Mouse (Mus musculus) gonadal fat pad, adult 2 months (tissue): ENCODE results near the gene N4bp1. TPM values are rescaled to one million over a fixed set of nuclear protein-coding genes. Genes with fewer than 3 reads are reported as not detected.

ENCODE experiments used
- DNase-seq: peaks from one replicate; pipeline ENCODE4 v3.0.0-alpha.2; 2012; ENCODE audit warnings: low read depth
- polyA plus RNA-seq: library from polyadenylated mRNA; depleted of rRNA; stranded (reverse); fragments of >200 nt; gene quantifications from 2 replicates; pipeline ENCODE4 v1.2.3, GENCODE M21; 2012

The N4bp1 gene
- polyA plus RNA-seq, 1 experiment = 8.7 TPM

DNA sequence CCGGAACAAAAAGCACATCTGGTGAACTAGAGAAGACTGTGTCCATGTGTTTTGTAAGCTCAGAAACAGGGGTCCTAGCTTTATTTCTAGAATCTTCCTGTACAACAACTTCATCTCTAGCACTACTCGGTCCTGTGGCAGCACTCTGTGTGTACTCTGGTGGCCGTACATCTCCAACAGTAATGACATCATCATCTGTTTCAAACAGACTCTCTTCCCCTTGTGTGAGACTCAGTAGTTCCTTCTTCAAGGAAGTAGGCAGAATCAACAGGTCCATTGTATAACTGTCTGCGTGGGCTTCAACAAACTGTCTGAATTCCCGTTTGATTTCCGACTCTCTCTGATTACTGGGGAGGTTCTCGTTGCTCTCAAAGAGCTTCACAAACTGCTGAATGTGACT is 23.5 kb downstream of the N4bp1 start:
- DNase-seq = no peak

DNA sequence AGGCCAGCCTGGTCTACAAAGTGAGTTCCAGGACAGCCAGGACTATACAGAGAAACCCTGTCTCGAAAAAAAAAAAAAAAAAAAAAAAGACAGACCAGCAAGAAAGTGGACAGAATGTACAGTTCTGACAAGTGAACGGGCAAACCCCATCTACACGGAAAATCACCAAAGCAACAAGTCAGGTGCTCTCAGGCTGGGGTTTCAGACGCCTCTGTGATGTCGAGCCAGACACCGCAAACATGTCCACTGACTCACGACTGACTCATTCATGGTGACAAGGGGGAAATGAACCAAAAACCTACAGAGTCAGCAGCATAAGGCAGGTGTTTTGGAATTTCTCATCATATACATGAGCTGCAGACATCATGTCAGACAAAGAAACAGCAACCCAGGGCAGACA is 28.8 kb downstream of the N4bp1 start:
- no peak for DNase-seq

DNA sequence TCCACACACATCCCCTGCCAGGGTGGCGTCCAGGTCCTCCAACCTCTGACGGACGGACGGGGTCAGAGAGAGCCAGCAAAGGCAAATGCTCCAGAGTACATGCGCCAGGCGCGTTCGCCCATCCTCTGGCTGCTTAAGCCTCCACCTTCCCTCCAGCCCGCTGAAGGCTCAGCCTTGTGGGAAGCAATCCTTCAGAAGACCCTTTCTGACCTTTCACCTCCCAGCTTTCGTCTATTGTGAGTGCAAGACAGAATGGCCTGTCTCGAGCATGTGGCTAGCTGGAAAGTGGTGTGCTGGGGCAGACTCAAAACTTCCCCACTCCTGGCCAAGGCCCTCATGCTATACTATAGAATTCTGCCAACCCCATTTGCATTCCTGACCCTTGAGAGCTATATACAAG is 30.4 kb downstream of the N4bp1 start:
- DNase-seq = no peak

DNA sequence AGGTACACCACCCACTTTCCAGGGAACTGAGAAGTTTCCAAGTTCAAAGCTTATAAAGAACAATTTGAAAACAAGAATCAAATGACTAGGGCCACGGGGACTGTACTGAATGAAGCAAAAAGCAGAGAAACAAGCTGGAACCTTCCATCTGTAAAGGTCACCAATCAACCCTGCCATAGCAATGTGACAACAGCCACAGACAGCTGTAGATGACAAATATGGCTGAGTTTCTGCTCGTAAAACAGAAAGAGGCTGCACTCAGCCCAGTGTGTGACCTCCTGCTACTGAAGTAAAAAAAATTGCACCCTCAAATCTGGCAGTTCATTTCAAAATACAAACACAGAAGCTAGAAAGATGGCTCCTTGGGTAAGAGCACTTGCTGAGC is 31.1 kb downstream of the N4bp1 start:
- no peak for DNase-seq

DNA sequence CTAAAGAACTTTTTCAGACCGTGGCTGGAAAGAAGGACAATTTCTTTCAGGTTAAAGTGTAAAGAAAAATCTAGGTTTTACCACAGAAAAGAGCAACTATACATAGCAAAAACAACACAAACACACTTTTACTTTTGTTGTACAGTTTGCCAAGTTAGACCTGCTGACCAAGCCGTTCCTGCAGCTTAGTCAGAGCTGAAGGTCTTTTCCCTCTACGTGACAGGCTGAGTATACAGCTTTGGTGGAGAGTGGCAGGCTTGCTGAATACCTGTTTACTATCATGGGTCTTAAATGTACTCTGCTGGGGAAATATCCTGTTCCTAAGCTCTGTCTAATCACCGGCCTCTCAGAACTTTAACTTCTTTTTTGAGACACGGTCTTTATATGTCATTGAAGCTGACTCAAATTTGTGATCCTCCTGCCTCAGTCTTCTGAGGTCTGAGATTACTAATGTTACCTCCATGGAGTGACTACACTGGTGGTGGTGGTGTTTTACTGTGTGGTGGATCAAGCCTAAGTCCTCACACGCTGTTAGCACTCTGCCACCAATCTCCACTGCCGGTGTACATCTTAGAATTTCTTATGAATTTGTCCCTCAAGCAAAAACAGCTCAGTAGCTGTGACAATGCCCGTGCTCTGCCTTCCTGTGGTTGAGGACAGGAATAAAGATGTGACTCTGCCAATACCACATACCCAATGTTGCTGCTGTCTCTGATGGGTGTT is 31.6 kb downstream of the N4bp1 start:
- no peak for DNase-seq

DNA sequence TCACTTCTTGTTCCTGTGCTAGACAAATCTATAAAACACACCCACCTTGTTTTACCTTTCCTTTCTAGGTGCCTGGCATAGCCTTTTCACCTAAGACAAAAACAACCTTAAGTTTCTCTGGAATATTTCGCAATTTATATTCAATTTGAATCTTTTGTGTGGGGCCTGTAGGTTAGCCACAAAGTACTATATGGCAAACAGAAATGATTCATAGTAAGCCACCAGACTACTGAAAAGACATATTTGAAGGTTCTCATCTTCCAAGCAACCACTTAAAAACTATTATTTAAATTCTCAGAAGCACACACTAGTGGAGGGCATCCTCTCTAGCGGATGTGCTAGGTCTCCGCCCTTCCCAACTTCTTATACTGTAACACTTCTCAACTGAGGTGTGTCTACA is 32.6 kb downstream of the N4bp1 start:
- no peak for DNase-seq

DNA sequence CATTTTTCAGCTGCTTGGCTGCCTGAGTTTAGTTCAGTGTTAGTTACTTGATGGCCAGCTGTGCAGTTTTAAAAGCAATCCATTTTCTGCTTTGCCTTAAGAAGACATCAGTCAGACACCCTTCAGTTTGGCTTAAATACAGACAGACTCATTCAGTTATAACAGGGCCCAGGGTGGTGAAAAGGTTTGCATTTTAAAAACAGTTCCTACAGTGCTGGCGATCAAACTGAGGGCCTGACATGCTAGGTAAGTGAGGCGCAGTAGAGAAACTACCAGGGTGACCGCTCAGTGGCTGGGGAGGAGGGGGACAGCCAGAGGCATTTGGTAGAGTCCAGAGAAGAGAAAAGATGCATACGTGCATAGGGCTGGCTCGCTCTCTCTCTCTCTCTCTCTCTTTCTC is 36.2 kb downstream of the N4bp1 start:
- no peak for DNase-seq

DNA sequence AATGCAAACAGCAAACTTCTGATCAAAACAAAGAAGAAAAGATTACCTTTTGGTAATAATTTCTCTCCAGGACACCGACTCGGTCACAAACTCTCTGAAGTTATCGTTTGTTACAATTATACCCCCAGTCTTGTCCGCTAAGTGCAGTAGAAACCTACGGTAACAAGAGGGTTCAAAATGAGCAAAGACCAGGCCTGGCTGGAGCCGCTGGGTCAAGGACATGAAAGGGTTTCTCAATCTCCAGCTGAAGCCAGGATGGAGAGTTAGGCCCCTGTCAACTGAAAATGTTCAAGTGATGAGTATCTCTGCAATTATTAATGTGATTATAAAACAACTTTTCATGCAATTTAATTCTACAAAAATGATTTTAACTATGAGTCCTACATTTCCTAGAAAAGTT is 36.7 kb downstream of the N4bp1 start:
- no peak for DNase-seq

DNA sequence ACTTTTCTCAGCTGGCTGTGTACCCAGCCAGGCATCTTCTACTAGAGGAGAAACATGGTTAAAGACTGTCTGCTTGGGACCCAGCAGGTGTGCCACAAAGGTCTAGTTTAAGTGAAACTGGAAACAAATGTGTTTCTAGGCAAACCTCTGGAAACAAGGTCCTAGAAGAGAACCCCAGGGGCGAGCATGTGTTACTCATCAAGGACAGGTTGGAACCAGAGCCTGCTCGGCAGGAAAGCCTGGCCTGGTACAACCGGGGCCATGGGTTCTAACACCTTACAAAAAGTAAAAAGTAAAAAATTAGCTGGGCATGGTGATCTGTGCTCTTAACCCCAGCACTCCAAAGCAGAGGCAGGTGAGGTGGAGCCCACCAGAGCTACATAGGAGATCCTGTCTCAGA is 38.0 kb downstream of the N4bp1 start:
- no peak for DNase-seq

DNA sequence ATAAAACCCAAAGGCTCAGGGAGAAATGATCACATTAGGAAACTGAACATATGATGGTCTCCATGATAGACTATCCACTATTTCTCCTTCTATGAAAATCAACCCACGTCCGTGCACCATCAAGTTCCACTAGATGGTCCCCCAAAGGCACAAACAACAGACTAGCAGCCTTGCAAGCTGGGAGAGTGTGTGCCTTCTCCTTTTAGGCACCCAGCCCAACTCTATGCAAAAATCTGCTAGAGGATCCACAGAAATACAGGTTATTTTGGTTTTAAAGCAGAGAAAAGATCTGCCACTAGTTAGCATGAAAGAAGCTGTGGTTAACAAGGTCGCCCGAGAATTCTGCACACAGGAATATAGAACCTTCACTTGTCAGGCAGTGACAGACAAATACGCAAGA is 39.2 kb downstream of the N4bp1 start:
- DNase-seq = no peak

DNA sequence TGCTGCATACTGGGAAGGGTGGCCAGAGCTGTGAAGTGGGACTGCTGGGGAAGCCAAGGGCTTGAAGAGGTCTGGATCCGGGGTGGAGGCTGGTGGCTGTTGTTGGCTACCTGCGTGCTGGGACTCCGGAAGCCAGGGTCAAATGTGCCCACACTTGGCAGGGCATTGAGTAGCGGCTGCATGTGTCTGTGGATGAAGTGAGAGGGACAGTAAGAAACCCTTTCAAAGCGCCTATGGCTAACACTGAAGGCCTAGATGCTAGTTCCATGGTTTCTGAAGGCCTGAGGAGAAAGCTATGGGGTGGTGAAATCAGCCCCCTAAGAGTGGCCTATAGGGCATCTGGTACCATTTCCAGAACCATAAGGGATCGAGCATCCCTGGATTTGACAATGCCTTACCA is 40.2 kb downstream of the N4bp1 start:
- DNase-seq = no peak

DNA sequence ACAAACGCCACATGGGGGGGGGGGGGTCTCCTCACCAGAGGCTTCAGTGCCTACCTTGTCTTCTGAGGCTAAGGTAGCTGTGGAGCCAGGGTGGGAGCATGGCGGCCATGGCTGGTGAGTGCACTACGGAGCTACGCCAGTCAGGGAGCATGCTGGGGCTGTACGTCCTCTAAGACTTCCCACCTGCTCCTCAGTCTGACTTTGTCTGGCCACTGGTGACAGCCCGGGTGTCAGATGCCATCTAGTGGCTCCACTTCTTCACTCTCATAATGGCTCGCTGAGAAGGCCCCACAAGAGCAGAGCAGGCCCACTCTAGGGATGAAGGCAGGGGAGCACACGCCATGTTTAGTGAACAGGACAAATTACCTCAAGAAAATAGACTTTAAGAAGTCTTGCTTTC is 41.2 kb downstream of the N4bp1 start:
- DNase-seq = no peak

DNA sequence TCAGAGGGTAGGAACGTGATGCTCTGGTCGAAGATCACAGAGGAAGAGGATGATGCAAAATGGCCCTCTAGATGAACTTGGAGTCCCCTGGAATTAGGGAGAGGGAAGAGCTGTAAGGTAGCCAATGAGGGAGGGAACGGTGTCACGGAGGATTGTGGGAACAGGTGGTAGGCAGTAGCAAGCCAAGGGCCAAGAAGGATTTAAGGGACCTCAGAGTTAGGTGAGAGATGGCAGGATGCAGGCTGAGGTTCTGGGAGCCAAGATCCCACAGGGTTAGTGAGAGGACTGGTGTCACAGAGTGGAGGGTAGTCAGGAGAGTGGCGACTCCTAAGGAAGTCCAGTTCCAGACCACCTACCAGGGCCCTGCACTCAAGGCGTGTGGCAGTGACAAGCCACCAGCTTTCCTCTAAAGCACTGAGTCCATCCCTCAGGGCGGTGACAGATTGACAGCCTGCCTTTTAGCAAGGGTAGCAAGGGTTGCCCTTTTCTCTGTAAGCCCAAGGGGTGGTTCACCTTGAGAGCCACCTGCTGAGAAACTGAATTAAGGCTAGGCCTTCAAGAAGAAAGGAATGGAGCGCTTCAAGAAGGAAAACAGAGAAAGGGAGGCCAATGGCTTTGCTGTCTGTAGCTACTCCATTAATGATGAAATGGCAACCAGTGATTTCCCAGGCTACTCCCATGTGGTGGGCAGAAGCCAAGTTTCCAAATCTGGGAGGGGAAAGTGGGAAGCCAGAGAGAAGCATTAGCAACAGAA is 43.3 kb downstream of the N4bp1 start:
- DNase-seq = no peak

DNA sequence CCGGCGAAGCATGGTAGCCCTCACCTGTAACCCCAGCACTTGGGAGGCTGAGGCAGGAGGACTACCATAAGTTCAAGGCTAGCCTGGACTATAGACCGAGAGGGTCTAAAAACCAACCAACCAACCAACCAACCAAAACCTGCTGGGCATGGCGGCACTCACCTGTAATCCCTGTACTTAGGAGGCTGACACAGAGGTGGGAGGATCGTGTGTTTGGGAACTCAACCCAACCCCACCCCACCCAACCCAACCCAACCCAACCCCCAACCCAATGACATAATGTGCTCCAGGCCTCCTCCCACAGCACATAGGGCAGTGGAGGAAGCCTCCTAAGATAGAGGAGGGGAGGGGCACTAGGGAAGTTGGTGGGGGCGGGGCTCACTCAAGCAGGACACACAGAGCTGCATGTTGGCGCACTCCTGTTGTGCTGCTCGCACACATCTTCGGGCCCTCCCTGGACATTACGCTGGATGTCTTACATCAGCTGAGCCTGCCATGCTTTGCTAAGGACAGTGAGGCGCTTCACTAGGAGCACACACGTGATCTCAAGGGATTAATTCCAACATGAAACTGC is 44.9 kb downstream of the N4bp1 start:
- no peak for DNase-seq

DNA sequence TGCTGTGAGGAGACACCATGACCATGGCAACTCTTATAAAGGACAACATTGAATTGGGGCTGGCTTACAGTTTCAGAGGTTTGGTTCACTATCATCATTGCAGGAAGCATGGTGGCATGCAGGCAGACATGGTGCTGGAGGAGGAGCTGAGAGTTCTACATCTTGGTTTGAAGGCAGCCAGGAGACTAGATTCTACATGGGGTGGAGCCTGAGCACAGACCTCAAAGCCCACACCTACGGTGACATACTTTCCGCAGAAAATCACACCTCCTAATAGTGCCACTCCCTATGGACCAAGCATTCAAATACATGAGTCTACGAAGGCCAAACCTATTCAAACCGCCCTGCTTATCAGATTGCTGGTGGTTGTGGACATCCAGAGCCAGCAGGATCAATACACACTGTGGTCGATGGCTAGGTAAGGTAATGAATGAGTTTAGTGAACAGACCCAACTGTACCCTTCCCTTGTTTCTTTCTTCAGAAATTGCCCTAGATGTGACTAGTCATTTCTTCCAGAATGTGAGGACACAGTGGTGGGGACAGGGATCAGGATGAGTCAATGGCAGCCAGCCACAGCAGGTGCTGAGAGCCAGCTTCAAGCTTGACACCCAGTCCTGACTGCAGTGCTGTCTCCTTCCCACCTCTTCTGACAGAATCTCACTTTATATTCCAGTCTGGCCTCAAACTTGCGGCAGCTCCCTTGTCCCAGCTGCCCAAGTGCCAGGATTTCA is 46.2 kb downstream of the N4bp1 start:
- DNase-seq = no peak

DNA sequence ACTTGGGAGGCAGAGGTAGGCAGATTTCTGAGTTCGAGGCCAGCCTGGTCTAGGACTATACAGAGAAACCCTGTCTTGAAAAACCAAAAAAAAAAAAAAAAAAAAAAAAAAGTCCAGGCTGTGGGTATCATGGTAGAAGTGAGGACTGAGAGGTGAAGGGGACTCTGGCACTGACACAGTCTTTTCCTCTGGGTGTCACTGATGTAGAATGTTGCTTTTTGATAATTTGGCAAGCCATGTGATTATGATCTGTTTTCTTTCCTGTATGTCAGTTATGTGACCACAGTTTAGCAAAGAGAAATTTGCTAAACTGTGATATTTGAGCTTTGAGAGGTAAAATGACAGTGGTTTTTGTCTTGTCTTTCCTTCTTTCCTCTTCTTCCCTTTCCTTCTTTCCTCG is 47.8 kb downstream of the N4bp1 start:
- no peak for DNase-seq

DNA sequence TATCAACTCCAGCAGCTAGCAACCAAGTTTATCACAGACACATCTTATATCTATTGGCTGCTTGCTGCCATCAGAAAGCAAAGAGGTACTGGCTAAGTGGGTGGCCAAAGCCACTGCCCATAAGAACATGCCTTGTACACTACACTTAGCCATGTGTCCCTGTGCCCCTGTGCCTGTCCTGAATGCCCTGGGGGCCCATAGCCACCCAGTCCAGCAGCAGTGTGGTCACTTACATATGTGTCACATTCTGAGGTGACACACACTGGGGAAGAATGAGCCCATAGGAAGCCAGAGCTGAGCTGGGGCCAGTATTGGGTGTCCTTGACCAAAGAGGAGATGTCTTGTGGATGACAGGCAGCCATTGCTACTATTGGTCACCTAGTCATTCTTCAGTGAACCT is 49.2 kb downstream of the N4bp1 start:
- DNase-seq = no peak

DNA sequence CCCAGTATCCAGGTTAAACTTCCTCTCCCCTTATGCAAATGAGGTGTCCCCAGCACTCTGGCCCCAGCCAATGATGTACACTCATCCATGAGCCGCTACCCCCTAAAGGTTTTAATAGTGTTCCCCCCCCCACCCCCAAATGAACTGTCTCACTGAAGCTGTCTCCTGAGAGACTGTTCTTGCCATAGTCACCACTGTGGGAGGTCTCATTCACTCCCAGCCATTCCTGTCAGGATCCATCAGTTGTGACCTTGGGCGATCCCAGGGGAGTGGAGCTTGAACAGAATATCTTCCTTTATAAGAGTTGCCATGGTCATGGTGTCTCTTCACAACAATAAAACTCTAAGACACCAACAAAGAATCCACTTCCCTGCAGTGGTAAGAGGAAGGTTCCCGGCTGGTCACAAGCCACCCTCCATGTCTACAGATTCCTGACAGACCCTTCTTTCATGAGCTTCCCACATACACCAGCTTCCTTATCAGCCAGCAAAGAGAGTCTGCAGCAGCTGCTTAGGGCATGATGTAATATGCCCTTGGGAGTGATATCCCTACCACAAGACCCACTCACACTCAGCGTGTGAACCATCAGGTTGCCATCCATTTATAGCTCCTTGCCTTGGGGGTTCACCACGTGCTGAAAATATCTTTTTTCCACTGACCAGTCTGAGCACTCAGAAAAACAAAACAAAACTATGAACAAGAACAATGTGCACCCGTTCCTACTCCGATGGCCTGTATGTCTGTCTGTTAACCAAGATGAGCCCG is 50.4 kb downstream of the N4bp1 start:
- no peak for DNase-seq

DNA sequence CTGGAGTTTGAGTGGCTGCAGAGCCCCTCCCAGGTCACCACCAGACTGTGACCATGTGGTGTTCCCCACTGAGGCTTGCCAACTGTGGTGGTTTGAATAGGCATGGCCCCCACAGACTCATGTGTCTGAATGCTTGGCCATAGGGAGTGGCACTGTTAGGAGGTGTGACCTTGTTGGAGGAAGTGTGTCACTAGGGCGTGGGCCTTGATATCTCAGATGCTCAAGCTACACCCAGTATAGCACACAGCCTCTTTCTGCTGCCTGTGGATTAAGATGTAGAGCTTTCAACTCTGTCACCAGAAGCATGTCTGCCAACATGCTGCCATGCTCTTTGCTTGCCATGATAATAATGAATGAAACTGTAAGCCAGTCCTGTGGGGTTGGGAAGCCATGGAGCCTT is 51.1 kb downstream of the N4bp1 start:
- DNase-seq = no peak

DNA sequence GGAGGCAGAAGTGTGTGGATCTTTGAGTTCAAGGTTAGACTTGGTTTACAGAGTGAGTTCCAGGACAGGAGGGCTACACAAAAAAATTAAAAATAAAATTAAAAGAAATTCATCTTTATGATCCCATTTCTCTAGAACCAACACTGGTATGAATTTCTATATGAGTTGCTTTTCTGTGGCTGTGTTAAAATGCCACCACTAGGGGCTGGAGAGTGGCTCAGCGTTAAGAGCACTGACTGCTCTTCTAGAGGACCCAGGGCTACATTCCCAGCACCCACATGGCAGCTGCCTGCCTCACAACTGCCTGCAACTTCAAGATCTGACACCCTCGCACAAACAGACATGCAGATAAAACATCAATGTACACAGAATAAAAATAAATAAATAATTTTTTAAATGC is 56.1 kb downstream of the N4bp1 start:
- no peak for DNase-seq

DNA sequence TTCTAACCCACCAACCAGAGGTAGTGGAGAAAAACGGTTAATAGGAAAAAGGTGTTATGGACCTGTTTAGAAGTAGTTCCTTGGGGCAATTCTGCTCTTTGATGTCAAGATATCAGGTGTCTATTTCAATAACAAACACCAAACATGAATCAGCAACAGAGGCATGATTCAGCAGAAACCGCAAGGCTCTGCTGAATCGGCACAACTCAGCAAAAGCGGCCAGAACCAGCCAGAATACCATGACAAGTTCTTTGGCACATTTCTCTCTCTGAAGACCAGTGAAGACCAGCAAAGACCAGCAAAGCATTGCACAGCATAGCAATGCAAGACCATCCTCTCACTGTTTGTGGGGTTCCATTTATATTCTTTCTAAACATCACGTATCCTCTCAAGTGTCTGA is 57.9 kb downstream of the N4bp1 start:
- DNase-seq = no peak

DNA sequence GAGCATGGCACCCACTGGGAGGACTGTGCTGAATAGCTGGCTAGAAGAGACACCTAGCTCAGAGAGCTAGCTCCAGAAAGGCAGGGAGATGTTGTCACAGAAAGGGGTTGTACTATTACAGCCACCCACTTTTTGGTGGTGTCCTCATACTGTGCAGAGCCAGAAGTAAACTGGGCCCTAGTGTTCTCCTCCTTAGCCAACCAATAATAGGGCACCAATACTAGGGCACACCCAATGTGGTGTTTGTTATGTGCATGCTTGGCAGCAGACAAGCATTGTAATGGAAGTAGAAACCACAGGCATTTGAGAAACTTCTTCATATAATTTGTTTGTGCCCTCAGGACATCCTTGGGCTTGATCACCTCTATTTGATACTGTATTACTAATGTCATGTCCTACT is 58.5 kb downstream of the N4bp1 start:
- no peak for DNase-seq
